Mouse (Mus musculus) stomach, postnatal 0 days (tissue): ENCODE data around the gene N4bp2l2.

Source experiments
- CTCF ChIP-seq: IDR thresholded peaks from 2 replicates; pipeline ENCODE4 v1.5.1; 2016; ENCODE audit warnings: antibody characterized with exemption, low read depth, mild to moderate bottlenecking, moderate library complexity
- EP300 ChIP-seq: optimal IDR thresholded peaks from 2 replicates; pipeline ENCODE3; 2016; ENCODE audit warnings: antibody characterized with exemption

- TF ChIP-seq CTCF = no peak
- no peak for TF ChIP-seq EP300
Measured at GRCm38 (mm10) chr5:150629692-150630091, 36.3 kb downstream of the N4bp2l2 start.
